Mouse (Mus musculus) cerebellum, postnatal 25 days (tissue): ENCODE results near the gene Coa3.
"Not testable (repeated sequence)": the region's sequence is repeated elsewhere in the genome, so short reads cannot be mapped to it uniquely, and the experiment has no call there.

Experiments
- DNase-seq, 2 experiments: peaks; one replicate each; pipeline ENCODE4 v3.0.0; 2021; ENCODE audit warnings: mixed read lengths in 2 of 2

Coa3 gene

DNA sequence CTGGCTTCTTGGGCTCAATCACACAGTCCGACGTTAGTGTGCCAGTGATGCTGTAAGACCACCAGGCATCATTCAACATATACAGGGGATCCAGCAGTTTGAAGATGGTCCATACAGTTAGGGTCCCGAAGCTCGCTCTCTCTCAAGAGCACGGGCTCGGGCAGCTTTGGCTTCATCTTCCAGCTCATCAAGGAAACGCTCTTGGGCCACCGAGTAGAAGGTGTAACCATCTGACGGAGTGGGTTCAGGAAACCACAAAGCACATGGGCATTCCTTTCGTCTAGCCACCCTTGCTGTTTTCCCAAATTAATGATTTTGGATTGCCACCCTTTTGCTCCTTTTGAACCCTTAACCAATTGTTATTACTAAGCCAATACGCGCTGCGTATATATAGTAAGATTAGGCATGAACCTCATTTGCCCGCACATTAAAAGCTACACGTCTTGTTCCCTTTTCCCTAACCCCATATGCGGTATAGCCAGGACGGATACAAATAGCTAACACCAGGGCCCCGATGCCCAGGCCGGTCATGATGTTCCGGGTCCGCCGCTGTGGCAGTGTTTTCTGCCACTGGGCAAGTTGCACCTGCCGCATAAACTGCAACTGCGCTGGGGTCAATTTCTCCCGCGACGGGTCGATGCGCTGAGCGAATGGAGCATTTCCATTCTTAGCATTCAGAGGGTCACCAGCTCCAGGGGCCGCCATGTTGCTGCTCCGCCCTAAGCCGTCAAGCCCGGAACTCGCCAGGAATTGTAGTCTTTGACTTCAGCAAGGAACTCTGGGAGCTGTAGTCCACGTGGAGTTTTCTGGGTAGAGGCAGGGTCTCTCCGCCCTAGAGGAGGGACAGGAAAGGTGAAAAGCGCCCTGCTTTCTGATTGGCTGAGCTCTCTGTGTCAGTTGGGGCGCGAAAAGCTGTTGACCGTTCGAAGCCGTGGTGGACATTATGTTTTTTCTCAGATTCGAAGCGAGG, at the start of gene Coa3, which contains the start of gene Cntd1:
Gene Coa3, minus strand, starts transcription at position 892 of the 970 bp plus-strand sequence.
Gene Cntd1, plus strand, starts transcription at position 790 of the 970 bp plus-strand sequence.
- DNase-seq, result peak; percentile 84 to 87

DNA sequence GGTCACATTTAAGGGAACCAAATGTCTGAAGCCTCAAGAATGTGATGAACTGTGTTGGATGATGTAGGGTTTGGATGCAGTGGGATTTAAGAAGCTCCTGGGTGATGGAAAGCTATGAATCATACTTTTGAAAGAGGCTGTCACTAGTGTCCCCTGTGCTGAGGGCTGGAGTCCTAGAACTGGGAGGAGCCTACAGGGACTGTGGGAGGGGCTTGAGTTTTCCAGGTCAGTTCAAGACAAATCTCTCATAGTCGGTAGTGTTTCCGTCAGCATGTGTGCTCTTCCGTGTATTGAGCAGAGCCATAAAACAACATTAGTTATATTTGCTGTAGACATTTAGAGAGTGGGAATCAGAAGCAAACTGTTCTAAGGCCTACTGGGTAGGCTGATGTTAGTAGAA, 48.4 kb upstream of the Coa3 start:
- DNase-seq, result no peak

DNA sequence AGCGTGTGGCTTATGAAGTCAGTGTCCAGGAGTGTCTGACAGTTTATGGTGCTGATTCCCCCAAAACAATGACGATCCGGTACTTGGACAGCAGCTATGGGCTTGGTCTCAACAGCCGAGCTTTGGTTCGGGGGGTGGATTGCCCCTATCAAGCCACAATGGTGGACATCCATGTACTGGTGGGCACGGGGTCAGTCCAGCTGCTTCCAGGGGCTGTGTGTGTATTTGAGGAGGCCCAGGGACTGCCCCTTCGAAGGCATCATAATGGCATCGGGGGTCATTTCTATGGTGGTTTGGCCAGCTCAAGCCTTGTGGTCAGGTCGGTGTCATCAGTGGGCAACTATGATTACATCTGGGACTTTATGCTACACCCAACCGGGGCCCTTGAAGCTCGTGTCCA, 47.2 kb upstream of the Coa3 start:
- no peak for DNase-seq

DNA sequence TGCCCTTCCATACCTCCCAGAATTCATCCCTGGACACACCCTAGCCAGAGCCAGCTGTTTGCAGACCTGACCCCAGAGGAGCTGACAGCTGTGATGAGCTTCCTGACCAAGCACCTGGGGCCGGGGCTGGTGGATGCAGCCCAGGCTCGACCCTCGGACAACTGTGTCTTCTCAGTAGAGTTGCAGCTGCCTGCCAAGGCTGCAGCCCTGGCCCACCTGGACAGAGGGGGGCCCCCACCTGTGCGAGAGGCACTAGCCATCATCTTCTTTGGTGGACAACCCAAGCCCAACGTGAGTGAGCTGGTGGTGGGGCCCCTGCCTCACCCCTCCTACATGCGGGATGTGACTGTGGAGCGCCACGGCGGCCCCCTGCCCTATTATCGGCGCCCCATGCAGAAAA, 46.3 kb upstream of the Coa3 start:
- DNase-seq, result not testable (repeated sequence)

DNA sequence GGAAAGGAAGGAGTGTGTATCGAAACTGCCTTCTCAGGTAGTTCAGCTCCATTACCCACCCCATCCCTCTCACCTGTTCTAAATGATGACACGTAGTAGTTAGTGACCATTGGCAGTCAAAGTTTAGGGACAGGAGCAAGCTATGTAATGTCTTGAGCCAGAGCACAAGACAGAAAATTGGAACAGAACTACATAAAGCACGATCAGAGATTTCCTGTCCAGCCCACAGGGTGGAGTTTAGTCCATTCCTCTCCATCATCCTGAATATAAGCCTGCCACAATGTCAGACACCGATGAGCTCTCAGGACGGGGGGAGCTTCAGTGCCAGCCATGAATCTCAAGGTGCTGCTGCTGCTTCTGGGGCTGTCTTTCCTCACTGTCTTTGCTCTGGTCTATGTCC, 45.8 kb upstream of the Coa3 start, which contains the start of gene Aoc2:
Gene Aoc2, plus strand, starts transcription at position 301 of the 400 bp plus-strand sequence.
- no peak for DNase-seq

DNA sequence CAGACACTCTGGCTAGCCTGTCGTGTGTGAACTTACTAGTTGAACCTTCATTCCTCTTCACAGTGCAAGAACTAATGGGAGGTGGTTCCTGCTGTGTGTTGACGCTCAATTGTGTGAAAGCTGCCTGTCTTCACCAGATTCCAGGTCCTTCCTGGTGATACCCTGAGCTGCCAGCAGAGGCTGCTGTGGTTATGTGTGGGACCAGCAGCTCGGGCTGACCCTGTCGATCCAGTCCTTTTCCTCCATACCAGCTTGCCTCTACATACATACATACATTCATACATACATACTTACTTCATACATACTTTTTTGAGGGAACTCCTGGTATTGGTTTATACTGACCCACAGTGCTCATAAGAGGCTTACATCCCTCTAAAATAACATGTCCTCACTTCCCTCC, 44.7 kb upstream of the Coa3 start:
- peak; percentile 76 to 85 for DNase-seq

DNA sequence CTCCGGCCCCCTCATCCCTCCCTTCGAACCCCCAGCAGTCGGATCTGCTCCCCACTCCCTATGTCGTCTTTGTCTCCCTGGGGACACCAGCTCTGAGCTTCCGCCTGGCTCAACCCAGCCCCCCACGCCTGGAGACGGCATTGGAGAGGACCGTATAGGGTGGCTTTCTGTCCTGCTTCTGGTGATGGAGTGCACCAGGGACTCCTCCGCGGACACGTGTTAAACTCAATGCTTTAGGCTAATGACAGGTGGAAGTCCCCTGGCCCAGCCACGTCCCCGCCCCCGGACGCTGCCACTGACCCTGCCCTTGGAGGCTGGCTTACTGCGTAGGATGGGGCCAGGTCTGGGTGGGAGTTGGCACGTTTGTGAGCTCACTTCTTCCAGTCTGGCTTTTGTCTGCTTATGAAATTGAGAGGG, 37.6 kb upstream of the Coa3 start:
- DNase-seq, result no peak

DNA sequence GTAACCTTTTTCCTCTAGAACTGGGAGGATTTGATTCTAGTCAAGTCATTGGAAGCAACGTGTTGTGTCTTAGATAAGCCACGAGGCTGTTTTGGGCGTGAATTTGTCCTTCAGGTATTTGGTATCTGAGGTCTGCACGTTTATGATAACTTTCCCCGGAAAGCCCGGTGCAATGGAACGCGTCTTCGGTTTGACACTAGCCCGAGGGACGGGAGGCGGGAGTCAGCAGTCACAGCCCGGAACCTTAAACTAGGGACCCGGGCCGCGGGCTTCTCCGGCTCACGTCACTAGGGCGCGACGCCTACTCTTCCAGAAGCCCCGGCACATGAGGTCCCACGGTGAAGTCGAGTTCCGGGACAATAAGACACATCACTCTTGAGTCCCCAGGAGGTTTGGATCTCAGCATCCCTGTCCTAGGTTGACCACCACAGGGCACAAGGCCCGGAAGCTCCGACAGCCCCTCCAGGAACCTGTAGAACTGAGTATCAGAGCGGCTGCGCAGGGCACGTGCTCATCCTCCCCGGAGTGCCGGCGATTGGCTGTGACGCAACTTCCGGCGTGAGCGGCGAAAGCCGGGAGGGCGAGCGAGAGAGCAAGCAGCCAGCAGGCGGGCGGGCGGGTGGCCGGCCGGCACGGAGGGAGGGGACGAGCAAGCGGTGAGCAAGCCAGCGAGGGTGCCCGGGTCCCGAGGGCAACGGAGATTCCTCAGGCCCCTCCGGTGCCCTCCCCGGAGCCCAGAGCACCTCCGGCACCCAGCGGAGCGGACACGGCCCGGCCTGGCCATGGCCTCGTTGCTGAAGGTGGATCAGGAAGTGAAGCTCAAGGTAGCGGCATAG, 37.0 kb upstream of the Coa3 start, which contains the start of gene Psme3:
Gene Psme3, plus strand, starts transcription at position 549 of the 836 bp plus-strand sequence.
- peak; percentile 95 to 96 for DNase-seq

DNA sequence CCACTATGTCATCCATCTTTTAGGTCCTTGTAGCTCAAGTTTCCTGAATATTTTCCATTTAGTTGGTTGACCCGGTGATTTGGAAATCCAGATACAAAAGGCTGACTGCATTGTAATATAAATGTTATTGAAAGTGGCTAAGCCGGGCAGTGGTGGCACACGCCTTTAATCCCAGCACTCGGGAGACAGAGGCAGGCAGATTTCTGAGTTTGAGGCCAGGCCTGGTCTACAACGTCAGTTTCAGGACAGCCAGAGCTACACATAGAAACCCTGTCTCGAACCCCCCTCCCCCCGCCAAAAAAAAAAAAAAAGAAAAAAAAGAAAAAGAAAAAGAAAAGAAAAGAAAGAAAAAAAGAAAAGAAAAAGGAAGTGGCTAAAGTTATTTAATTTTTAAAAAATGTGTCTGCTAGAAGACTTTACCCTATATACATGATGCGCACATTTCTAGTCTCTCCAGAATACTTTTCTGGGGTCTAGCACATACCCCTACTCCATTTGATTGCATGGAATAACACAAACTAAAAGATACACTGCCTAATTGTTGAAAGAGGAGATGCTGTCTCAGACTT, 36.3 kb upstream of the Coa3 start:
- no peak for DNase-seq

DNA sequence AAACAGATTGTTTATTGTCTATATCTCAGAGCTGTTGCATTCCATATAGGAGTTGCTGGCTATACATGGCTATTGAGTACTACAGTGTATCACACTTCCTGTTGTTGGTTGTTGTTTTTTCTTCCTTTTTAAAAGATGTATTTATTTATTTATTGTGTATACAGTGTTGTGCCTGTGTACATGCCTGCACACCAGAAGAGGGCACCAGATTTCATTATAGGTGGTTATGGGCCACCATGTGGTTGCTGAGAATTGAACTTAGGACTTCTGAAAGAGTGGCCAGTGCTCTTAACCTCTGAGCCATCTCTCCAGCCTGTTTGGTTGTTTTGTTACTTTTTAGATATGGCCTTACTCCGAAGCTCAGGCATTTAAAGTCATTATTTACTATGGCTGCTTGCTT, 35.7 kb upstream of the Coa3 start:
- DNase-seq, result no peak

DNA sequence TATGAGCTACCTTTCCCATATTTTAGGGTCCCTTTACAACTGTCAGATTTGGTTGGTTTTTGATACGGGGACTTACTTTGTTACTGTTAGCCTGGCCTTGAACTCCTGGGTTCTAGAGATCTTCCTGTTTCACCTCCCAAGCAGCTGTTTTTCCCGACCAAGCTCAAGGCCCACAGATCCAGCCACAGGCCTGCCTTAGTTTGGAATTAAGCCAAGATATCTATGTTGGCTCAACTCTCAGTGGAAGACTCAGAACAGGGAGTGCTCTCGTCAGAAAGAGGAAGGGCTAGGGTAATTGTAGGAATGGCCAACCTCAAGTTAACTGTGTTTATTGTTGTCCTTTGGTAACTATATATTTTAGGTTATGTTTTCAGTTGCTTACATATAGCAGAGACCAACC, 33.2 kb upstream of the Coa3 start:
- no peak for DNase-seq

DNA sequence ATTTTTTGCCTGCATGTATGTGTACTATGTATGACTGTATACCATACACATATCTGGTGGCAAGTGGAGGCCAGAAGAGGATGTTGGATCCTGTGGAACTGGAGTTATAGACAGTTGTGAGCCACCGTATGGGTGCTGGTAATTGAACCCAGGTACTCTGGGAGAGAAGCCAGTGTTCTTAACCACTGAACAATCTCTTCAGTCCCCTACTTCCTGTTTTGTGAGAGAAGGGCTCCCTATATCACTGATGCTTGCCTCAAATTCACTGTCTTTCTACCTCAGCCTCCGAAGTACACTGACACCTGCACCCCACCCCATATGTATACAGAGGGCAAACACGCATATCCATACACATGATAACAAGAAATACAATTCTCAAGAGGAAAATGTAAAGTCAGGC, 32.2 kb upstream of the Coa3 start:
- DNase-seq, result no peak

DNA sequence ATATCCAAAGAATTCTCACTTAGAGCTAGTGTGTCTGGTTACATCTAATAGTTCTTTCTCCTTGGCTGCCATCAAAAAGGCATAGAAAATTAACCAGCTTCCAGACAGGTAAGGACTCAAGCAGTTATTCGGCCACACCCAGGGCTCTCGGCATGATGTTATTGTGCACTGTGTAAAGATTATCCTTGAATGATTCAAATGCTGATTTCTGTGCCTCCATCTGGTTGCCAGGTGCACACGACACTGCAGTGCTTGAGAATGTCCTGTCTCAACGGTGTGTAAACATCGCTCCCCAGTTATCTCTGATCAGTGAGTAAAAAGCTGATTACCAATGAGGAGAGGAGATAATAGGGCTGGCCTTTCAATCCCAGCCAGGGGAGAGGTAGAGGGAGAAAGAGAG, 28.8 kb upstream of the Coa3 start:
- DNase-seq, result no peak

DNA sequence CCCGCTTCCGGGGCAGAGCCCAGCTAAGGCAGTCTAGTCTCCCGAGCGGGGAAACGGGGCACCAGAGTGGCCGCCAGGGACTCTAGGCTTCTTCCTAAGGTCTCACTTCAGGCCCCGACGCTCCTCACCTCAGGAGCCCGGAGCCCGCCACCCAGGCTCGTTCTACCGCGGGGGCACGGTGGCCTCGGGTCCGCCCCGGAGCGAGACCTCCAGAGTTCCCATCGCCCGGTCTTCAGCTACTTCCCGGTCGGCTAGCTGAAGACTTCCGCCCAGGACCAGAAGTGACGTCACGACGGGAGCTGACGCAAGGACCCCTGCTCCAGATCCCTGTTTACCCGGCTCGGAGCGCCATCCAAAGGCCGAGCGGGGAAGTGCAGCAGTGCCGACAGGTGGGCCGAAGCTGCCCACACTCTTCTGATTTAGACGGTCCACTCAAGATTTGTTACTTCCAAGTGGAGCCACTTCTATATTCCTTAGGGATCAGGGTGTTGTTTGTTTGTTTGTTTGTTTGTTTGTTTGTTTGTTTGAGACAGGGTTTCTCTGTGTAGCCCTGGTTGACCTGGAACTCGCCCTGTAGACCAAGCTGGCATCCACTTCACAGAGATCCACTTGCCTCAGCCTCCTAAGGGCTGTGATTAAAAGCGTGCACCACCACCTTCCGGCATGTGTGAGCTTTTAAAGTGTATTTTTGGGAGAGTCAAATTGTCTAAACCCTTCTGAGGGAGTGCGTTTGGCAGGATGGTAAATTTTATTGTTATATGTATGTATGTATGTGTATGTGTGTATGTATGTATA, 23.3 kb upstream of the Coa3 start, which contains the start of gene Becn1:
Gene Becn1, minus strand, starts transcription at position 283 of the 795 bp plus-strand sequence.
- DNase-seq, result peak; percentile 97 to 100

DNA sequence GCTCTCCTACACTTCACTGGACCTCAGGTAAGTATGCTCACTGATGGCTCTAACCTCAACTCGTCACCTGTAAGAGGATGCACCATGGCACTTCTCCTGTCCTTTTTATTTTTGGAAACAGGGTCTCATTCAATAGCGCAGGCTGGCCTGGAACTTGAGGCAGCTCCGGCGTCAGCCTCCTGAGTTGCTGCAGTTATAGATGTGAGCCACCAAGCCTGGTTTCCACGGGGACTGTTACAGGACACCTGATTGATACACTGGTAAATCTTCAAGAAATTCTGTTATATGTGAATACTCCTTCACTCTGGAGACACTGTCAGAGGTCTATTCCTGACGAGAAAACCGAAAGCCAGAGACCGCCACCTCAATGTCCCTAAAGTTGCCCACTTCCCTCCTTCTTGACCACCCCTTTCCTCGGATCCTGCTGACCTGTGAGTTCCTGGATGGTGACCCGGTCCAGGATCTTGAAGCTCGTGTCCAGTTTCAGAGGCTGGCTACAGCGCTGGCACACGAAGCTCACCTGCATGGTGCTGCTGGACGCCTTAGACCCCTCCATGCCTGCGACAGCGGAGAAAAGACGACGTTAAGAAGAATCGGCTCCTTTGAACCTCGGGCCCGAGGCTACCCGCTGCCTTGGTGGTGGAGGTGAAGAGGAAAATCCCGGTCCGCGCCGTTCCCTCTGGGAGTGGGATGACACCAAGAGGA, 22.5 kb upstream of the Coa3 start:
- DNase-seq, result no peak

DNA sequence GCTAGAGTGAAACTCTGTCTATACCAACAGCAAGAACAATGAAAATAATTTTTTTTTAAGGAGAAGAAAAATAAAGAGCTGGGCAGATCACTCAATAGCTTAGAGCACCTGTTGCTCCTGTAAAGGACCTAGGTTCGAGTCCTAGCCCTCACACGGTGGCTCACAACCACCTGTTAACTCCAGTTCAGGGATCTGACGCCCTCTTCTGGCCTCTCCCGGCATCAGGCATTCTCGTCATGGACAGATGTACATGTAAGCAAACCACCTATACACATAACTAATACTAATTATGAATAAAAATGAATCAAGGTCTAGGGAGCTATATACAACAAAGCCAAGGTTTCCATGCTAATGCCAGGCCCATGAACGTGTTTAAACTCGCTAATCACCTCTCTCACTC, 22.0 kb upstream of the Coa3 start:
- no peak for DNase-seq

DNA sequence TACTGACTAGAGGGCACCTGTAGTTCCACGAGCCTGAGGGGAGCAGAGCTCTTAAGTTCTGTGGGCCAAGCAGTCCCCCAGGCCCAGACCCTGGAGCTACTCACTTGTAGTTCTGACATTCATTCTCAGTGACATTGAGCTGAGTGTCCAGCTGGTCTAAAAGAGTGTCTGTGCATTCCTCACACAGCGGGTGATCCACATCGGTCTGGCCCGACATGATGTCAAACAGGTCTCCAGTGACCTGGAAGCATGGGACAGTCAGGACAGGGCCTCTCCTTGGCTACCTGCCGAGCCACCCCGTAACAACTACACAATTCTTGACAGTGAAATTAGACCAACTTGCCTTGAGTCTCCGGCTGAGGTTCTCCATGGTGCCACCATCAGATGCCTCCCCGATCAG, 16.3 kb upstream of the Coa3 start:
- no peak for DNase-seq

DNA sequence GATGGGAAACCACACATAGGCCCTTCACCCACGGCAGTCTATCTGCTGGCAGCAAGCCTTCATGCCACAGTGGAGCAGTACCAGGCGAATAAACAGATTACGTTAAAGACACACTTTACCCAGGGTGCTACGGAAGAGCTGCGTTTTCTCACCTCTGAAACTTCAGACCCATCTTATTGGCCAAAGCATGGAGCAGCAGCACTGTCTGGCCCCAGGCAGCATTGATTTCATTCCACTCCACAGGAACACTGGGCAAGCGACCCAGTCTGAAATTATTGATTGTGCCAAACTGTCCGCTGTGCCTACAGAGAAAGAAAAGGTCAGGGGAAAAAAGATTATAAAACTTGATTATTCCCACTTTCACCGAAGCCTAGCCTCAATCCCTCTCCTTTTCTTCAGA, 12.3 kb upstream of the Coa3 start:
- DNase-seq, result no peak

DNA sequence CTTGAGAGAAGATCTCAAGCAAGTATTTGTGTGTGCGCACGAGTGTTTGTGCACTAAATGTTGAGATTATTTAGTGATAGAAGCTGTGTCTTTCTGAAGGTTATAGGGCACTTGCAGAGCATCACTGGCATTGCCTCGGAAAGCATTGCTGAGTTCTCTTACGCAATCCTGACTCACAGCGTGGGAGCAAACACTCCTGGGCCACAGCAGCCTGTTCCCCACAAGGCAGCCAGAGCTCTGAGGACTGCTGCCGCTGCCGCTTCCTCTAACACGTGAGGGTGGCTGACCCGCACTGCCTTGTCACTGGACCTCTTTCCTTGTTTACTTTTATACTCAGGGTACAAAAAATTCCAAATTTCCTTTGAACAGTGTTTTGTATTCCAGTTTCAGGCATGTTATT, 8.4 kb upstream of the Coa3 start:
- no peak for DNase-seq

DNA sequence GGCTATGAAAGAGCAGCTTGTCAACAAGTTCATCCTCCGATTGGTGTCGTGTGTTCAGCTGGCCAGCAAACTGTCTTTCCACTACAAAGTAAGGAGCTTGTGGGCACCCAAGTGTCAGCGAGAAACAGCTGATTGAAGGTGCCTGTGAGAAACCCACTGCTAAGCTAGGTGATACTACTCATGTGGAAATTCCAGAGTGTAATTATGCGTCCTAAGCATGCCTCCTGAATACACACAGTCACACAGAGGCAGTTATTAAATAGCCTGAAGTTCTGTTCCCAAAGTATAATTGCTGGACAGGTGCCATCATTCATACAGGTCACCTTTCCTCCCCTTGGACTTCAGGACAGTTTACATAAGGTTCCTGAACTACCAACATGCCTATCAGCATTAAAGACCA, 4.9 kb upstream of the Coa3 start:
- DNase-seq, result no peak

DNA sequence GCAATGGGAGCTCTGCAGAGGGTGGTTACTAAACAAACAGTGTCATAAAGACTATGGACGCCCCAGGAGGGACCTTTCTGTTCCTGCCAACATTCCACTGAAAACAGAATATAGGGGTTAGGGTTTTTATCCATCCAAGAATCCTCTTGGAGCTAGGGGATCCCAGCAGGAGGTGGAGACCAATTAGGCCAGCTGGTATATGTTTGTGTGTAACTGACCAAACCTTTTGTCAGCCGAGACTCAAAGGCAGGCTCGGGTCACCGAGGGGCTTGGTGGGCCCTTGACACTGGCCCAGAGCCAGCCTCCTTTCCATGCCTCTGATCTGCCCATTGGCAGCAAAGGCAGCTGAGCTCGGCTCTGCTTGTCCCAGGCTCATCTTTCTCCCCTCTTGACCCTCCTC, 4.0 kb upstream of the Coa3 start:
- no peak for DNase-seq

DNA sequence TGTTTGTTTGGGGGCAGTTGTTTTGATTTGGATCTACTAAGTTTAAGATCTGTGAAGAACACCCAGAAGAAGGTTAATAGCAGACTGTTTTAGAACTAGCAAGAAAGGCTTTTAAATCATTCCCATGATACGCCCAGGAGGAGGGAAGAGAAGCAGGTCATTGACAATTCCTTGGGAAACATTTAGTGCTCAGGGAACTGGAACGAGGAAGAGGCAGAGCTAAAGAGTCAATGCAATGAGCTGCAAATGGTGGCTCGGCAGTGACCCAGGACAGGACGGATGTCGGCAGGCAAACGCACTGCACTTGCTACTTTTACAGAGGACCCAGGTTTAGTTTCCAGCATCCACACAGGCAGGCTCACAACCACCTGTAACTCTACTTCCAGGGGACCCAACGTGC, 1.9 kb upstream of the Coa3 start:
- DNase-seq, result no peak
